Mouse (Mus musculus) telencephalon, adult 2 months (tissue): ENCODE results near the gene Ltb.

Experiments
- DNase-seq: peaks from one replicate; pipeline ENCODE4 v3.0.0-alpha.2; 2011; ENCODE audit warnings: low read depth, low spot score

The Ltb gene

GRCm38 (mm10) chr17:35191723-35192122 is 2.5 kb upstream of the Ltb start:
- no peak for DNase-seq

GRCm38 (mm10) chr17:35192924-35193323 is 1.3 kb upstream of the Ltb start:
- DNase-seq: no peak

- no peak for DNase-seq
Observed at GRCm38 (mm10) chr17:35194844-35195630, 798 bp downstream of the Ltb start.

GRCm38 (mm10) chr17:35195631-35196320 is 1.5 kb downstream of the Ltb start:
- no peak for DNase-seq

- no peak for DNase-seq
Observed at GRCm38 (mm10) chr17:35196321-35196641, 2.0 kb downstream of the Ltb start.

- DNase-seq: no peak
Observed at GRCm38 (mm10) chr17:35197126-35197525, 2.9 kb downstream of the Ltb start.

GRCm38 (mm10) chr17:35198029-35198428 is 3.8 kb downstream of the Ltb start:
- DNase-seq: no peak

- DNase-seq: no peak
Observed at GRCm38 (mm10) chr17:35198946-35199345, 4.7 kb downstream of the Ltb start.

GRCm38 (mm10) chr17:35200398-35200797 is 6.2 kb downstream of the Ltb start:
- DNase-seq: no peak

- DNase-seq: no peak
Observed at GRCm38 (mm10) chr17:35201128-35201527, 6.9 kb downstream of the Ltb start.

GRCm38 (mm10) chr17:35201787-35202186 is 7.5 kb downstream of the Ltb start, which contains the start of gene Tnf:
TSS of gene Tnf (minus strand) at chr17:35202007.
- no peak for DNase-seq

GRCm38 (mm10) chr17:35202442-35202841 is 8.2 kb downstream of the Ltb start:
- no peak for DNase-seq

- no peak for DNase-seq
Observed at GRCm38 (mm10) chr17:35204494-35205379, 10.5 kb downstream of the Ltb start, which contains the start of gene Lta. TSS of gene Lta (minus strand) at chr17:35205351.

- no peak for DNase-seq
Observed at GRCm38 (mm10) chr17:35205380-35205769, 11.1 kb downstream of the Ltb start.

- no peak for DNase-seq
Observed at GRCm38 (mm10) chr17:35209785-35210535, 15.7 kb downstream of the Ltb start.

- no peak for DNase-seq
Observed at GRCm38 (mm10) chr17:35210593-35210992, 16.4 kb downstream of the Ltb start.

GRCm38 (mm10) chr17:35213071-35213470 is 18.8 kb downstream of the Ltb start:
- no peak for DNase-seq

GRCm38 (mm10) chr17:35218516-35219193 is 24.4 kb downstream of the Ltb start:
- no peak for DNase-seq

- no peak for DNase-seq
Observed at GRCm38 (mm10) chr17:35219601-35220041, 25.4 kb downstream of the Ltb start.

GRCm38 (mm10) chr17:35220156-35220952 is 26.1 kb downstream of the Ltb start, which contains the start of gene Gm16181:
TSS of gene Gm16181 (plus strand) at chr17:35220834.
- DNase-seq: no peak
